In the genomic region with DNA sequence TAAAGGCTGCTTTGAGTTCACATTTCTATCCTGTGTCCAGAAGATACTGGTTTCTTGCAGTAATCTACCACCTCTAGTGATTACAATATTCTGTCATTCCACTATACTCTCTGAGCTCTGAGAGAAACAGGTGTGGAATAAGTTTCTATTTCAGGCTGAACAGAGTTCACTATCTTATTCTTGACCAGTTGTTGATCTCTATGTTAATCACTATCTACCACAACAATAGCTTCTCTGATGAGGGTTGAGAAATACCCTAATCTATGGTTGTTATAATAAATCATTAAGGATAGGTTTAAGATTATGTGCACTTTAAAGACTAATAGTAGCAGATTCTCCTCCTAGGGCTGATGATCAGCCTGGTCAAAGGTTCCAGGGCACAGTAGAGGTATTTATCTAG, we compare ENCODE assay signal across 22 mouse cellular contexts.
DNase-seq lines count a peak whose midpoint lies in the region; ATAC-seq and TF ChIP-seq lines count a peak whose summit lies in the region.
"Had no signal": no experiment of that assay in that cellular context is flagged by ENCODE, and none has a peak within 500 bp of the region (broad histone marks: within the 10 kb centered on the region; RNA-seq: fewer than 3 reads in every experiment).

No protein-coding gene starts in this region.

- peak; percentile 7 for DNase-seq in limb, embryonic 11.5 days (ENCODE audit: low spot score)
- DNase-seq in limb, embryonic 10.5 days (ENCODE audit: low spot score), result no peak
- no peak for DNase-seq in Muller cell, postnatal 12 days (ENCODE audit: inconsistent ontology term)
- DNase-seq: adrenal gland, adult 2 months; adrenal gland, adult 8-10 months; adrenal gland, postnatal 10 days; adrenal gland, postnatal 14 days; adrenal gland, postnatal 25 days; adrenal gland, postnatal 36 days; B cell, adult 2 months; cerebellum, adult 11 months; cerebellum, adult 11-12 months; cerebellum, adult 18-20 months; cerebellum, adult 2 months had no signal

- H3K4me3 ChIP-seq in intestine, embryonic 15.5 days (replicated peaks), result no peak overlapping the region
- no peak overlapping the region for H3K4me3 ChIP-seq in intestine, postnatal 0 days (ENCODE audit: low read depth, low read length)
- no peak overlapping the region for H3K4me3 ChIP-seq in limb, embryonic 11.5 days (ENCODE audit: low read depth, low read length)
- H3K4me3 ChIP-seq in limb, embryonic 10.5 days, result no peak overlapping the region
- no peak overlapping the region for H3K4me3 ChIP-seq in intestine, embryonic 16.5 days (ENCODE audit: low read length)

- TF ChIP-seq CTCF in intestine, postnatal 0 days (IDR thresholded peaks at IDR 0.05; ENCODE audit: low read depth), result no peak

- H3K27me3 ChIP-seq in intestine, embryonic 15.5 days (replicated peaks), result no peaks in the 10 kb centered on the region
- no peaks in the 10 kb centered on the region for H3K27me3 ChIP-seq in intestine, postnatal 0 days (replicated peaks; ENCODE audit: control insufficient read depth, insufficient read depth, low read length)
- H3K27me3 ChIP-seq in limb, embryonic 11.5 days (ENCODE audit: control insufficient read depth, insufficient read depth, low read length), result no peaks in the 10 kb centered on the region
- no peaks in the 10 kb centered on the region for H3K27me3 ChIP-seq in limb, embryonic 10.5 days (ENCODE audit: low read depth, poor library complexity, severe bottlenecking)
- no peaks in the 10 kb centered on the region for H3K27me3 ChIP-seq in intestine, embryonic 16.5 days (replicated peaks; ENCODE audit: control insufficient read depth, insufficient read depth, low read length)
- H3K27me3 ChIP-seq: CH12.LX, Patski had no signal

- no peaks in the 10 kb centered on the region for H3K36me3 ChIP-seq in intestine, embryonic 15.5 days
- H3K36me3 ChIP-seq in intestine, postnatal 0 days (ENCODE audit: control insufficient read depth, insufficient read depth), result no peaks in the 10 kb centered on the region
- no peaks in the 10 kb centered on the region for H3K36me3 ChIP-seq in limb, embryonic 11.5 days (ENCODE audit: control insufficient read depth, insufficient read depth, low read length)
- H3K36me3 ChIP-seq in limb, embryonic 10.5 days, result no peaks in the 10 kb centered on the region
- no peaks in the 10 kb centered on the region for H3K36me3 ChIP-seq in intestine, embryonic 16.5 days (ENCODE audit: control insufficient read depth, insufficient read depth, low read length)
- H3K36me3 ChIP-seq: G1E had no signal

- H3K4me1 ChIP-seq in intestine, embryonic 15.5 days (replicated peaks), result no peaks in the 10 kb centered on the region
- no peaks in the 10 kb centered on the region for H3K4me1 ChIP-seq in intestine, postnatal 0 days (replicated peaks; ENCODE audit: control insufficient read depth, insufficient read depth, low read length)
- H3K4me1 ChIP-seq in limb, embryonic 11.5 days (ENCODE audit: control insufficient read depth, insufficient read depth, low read length), result no peaks in the 10 kb centered on the region
- no peaks in the 10 kb centered on the region for H3K4me1 ChIP-seq in limb, embryonic 10.5 days
- no peaks in the 10 kb centered on the region for H3K4me1 ChIP-seq in intestine, embryonic 16.5 days (ENCODE audit: control insufficient read depth, insufficient read depth, low read length)

- H3K9me3 ChIP-seq in intestine, embryonic 15.5 days, result no peaks in the 10 kb centered on the region
- H3K9me3 ChIP-seq in intestine, postnatal 0 days (ENCODE audit: control insufficient read depth), result no peaks in the 10 kb centered on the region
- H3K9me3 ChIP-seq in limb, embryonic 11.5 days (ENCODE audit: control insufficient read depth, low read length), result no peaks in the 10 kb centered on the region
- no peaks in the 10 kb centered on the region for H3K9me3 ChIP-seq in limb, embryonic 10.5 days (replicated peaks)
- H3K9me3 ChIP-seq in intestine, embryonic 16.5 days (ENCODE audit: control insufficient read depth, low read length), result no peaks in the 10 kb centered on the region

- 0 out of 2 replicates have a peak, but pooled peaks have one; percentile 70 for ATAC-seq in intestine, embryonic 15.5 days
- ATAC-seq in intestine, postnatal 0 days, result no peak
- ATAC-seq in limb, embryonic 11.5 days (ENCODE audit: insufficient number of reproducible peaks, low FRiP score, low TSS enrichment, low read depth), result no peak
- ATAC-seq in intestine, embryonic 16.5 days, result peak; percentile 83
- ATAC-seq: activated CD4-positive, CD25-positive, alpha-beta regulatory T cell, adult 4 months; CD4-positive, CD25-positive, alpha-beta regulatory T cell, adult 4 months; Patski had no signal

- H3K9ac ChIP-seq in intestine, embryonic 15.5 days, result no peak overlapping the region
- no peak overlapping the region for H3K9ac ChIP-seq in intestine, postnatal 0 days (ENCODE audit: low read depth, low read length)
- H3K9ac ChIP-seq in limb, embryonic 11.5 days (ENCODE audit: low read length), result no peak overlapping the region
- no peak overlapping the region for H3K9ac ChIP-seq in intestine, embryonic 16.5 days (ENCODE audit: low read depth, low read length)

- H3K4me2 ChIP-seq in intestine, embryonic 15.5 days (replicated peaks), result no peak overlapping the region
- no peak overlapping the region for H3K4me2 ChIP-seq in intestine, postnatal 0 days (replicated peaks; ENCODE audit: low read depth)
- no peak overlapping the region for H3K4me2 ChIP-seq in limb, embryonic 11.5 days (ENCODE audit: low read depth, severe bottlenecking)
- no peak overlapping the region for H3K4me2 ChIP-seq in intestine, embryonic 16.5 days (ENCODE audit: low read depth, low read length)

- H3K27ac ChIP-seq in intestine, embryonic 15.5 days, result no peak overlapping the region
- H3K27ac ChIP-seq in intestine, postnatal 0 days (ENCODE audit: low read depth, low read length), result no peak overlapping the region
- H3K27ac ChIP-seq in limb, embryonic 11.5 days (replicated peaks; ENCODE audit: low read depth, low read length), result no peak overlapping the region
- no peak overlapping the region for H3K27ac ChIP-seq in limb, embryonic 10.5 days
- no peak overlapping the region for H3K27ac ChIP-seq in intestine, embryonic 16.5 days (ENCODE audit: low read length)

Comparison
In these comparisons a context has a peak if more than half of its experiments do, and no peak if none do; other contexts are left out.
1. ATAC-seq: peak in intestine, embryonic 15.5 days (single experiment) and intestine, embryonic 16.5 days (single experiment); none in intestine, postnatal 0 days (single experiment) and limb, embryonic 11.5 days (single experiment).